Mouse (Mus musculus) lung, postnatal 0 days (tissue): ENCODE results near the gene Tmigd3. TPM values are rescaled to one million over a fixed set of nuclear protein-coding genes. Genes with fewer than 3 reads are reported as not detected.

ENCODE experiments used
- ATAC-seq: fragments of 200-750 bp; cut with Nextera tagmentation; 2 replicates; pipeline ENCODE4 v1.8.0; 2017; ENCODE audit warnings: moderate library complexity
- DNase-seq: peaks from one replicate; pipeline ENCODE4 v3.0.0-alpha.2; 2016; ENCODE audit warnings: low spot score
- H3K27ac ChIP-seq: fragments of 300-500 bp; sonication (generic); 2 replicates; pipeline ENCODE4 v1.5.1; 2014; ENCODE audit warnings: antibody characterized with exemption, mild to moderate bottlenecking, low read length, mixed read lengths
- H3K27me3 ChIP-seq: fragments of 300-500 bp; sonication (generic); replicated peaks from 2 replicates; pipeline ENCODE4 v1.6.1; 2014; ENCODE audit warnings: low read length, mixed read lengths; ENCODE audit not compliant: insufficient read depth
- H3K36me3 ChIP-seq: fragments of 300-500 bp; sonication (generic); 2 replicates; pipeline ENCODE4 v1.6.1; 2014; ENCODE audit warnings: low read length, mixed read lengths; ENCODE audit not compliant: insufficient read depth
- H3K4me1 ChIP-seq: fragments of 300-500 bp; sonication (generic); 2 replicates; pipeline ENCODE4 v1.6.1; 2014; ENCODE audit warnings: antibody characterized with exemption, low read depth, low read length, mixed read lengths; ENCODE audit not compliant: insufficient read depth
- H3K4me2 ChIP-seq: fragments of 300-500 bp; sonication (generic); replicated peaks from 2 replicates; pipeline ENCODE4 v1.6.1; 2014; ENCODE audit warnings: low read depth, mild to moderate bottlenecking, low read length, moderate library complexity, mixed read lengths
- H3K4me3 ChIP-seq: fragments of 300-500 bp; sonication (generic); 2 replicates; pipeline ENCODE4 v1.5.1; 2014; ENCODE audit warnings: low read depth, low read length
- H3K9ac ChIP-seq: fragments of 300-500 bp; sonication (generic); replicated peaks from 2 replicates; pipeline ENCODE4 v1.6.1; 2014; ENCODE audit warnings: low read depth, mild to moderate bottlenecking
- H3K9me3 ChIP-seq: fragments of 300-500 bp; sonication (generic); 2 replicates; pipeline ENCODE4 v1.6.1; 2016; ENCODE audit warnings: low read length, mixed read lengths
- CTCF ChIP-seq: IDR thresholded peaks from 2 replicates; pipeline ENCODE4 v1.5.1; 2016; ENCODE audit warnings: antibody characterized with exemption, mild to moderate bottlenecking
- EP300 ChIP-seq: IDR thresholded peaks from 2 replicates; pipeline ENCODE4 v1.6.1; 2016; ENCODE audit warnings: antibody characterized with exemption, mild to moderate bottlenecking, control low read depth
- WGBS: fragments of 180-500 bp; shearing (Covaris S2); extraction: QIAGEN DNeasy Blood & Tissue Kit; methylation state at CpG from one replicate; pipeline ENCODE4 v1.1.7; 2014; 5-methylcytosine and 5-hydroxymethylcytosine counted together
- polyA plus RNA-seq: library from polyadenylated mRNA; unstranded; fragments of >200 nt; fragmentation: Nextera tagmentation; extraction: Ambion mirVana; gene quantifications from 2 replicates; pipeline ENCODE4 v1.2.1, GENCODE M21; 2015

Tmigd3 gene
- 1.5 and 1.6 TPM in 2 replicates for polyA plus RNA-seq

DNA sequence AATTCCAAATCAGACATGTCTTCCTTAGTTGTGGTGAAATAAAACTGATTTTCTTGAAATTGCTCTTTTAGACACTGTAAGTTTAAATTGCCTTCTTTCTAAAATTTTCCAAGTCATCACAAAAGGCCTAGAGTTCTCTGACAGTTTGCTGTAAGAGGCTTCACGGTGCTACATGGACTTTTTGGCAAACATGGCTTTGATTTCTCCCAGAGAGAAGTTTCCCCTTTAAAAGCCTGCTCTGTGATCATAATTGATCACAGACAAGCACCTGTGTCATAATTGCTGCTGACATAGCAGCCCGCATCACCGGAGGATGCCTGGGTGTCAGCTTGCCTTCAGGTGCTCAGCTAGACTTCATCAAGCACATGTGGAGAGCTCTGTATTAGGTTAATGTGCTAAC, at the start of gene Tmigd3, which contains the start of gene Adora3:
TSS of gene Tmigd3 (plus strand) at position 346 of the 400 bp plus-strand sequence.
TSS of gene Adora3 (plus strand) at position 301 of the 400 bp plus-strand sequence.
- Histone ChIP-seq H3K27me3 (no peaks in the 10 kb centered on the region), H3K9ac (no peak within 1 kb of the TSS), H3K9me3 (no peaks in the 10 kb centered on the region), H3K36me3 (no peaks in the 10 kb centered on the region), H3K4me3 (no peak within 1 kb of the TSS), H3K4me1 (peaks cover 7% of the 10 kb centered on the region; the same call in 1 of the 2 replicates), H3K27ac (no peak within 1 kb of the TSS), H3K4me2 (no peak within 1 kb of the TSS)
- TF ChIP-seq EP300 (no peak), CTCF (no peak)
- 88% methylated on average over 3 of the region's 3 CpGs for WGBS
- ATAC-seq (no peak), DNase-seq (no peak)

- no peaks in the 10 kb centered on the region for H3K36me3 ChIP-seq
- peaks cover 12% of the 10 kb centered on the region; the same call in 1 of the 2 replicates for H3K4me1 ChIP-seq
- ATAC-seq (no peak), DNase-seq (no peak)
- H3K27ac ChIP-seq, result no peak overlapping the region
- no peaks in the 10 kb centered on the region for H3K9me3 ChIP-seq
- H3K9ac ChIP-seq, result no peak overlapping the region
- H3K27me3 ChIP-seq, result no peaks in the 10 kb centered on the region
- H3K4me3 ChIP-seq, result no peak overlapping the region
- H3K4me2 ChIP-seq, result no peak overlapping the region
- TF ChIP-seq EP300 (no peak), CTCF (no peak)
- 80% methylated on average over 3 of the region's 3 CpGs for WGBS
Observed at GRCm38 (mm10) chr3:105821504-105821903, 49.2 kb upstream of the Tmigd3 start.

GRCm38 (mm10) chr3:105823609-105824008, 47.1 kb upstream of the Tmigd3 start:
- Histone ChIP-seq H3K27ac (no peak overlapping the region), H3K27me3 (no peaks in the 10 kb centered on the region), H3K36me3 (no peaks in the 10 kb centered on the region), H3K4me1 (peaks cover 12% of the 10 kb centered on the region; the same call in 1 of the 2 replicates), H3K9ac (no peak overlapping the region), H3K4me2 (no peak overlapping the region), H3K9me3 (no peaks in the 10 kb centered on the region), H3K4me3 (no peak overlapping the region)
- no peak for TF ChIP-seq EP300
- no peak for TF ChIP-seq CTCF
- DNase-seq, result no peak
- ATAC-seq, result no peak

DNA sequence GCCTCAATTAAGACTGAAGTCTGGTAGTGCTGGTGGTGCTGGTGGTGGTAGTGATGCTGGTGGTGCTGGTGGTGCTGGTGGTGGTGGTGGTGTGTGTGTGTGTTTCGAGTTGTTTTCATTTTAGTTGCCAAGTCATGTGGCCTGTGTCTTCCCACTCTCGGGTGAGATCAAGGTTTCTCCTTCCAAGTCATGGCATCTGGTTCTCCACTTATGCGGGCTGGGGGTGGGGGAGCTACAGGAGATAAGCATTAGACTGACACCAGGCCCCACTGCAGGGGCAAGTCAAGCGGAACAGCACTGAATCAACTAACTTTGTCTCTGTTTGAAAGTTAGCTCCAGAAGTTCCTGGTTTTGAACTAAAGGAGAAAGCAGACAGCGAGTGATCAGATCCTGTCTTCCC, 46.6 kb upstream of the Tmigd3 start:
- H3K4me3 ChIP-seq, result no peak overlapping the region
- no peak overlapping the region for H3K27ac ChIP-seq
- TF ChIP-seq CTCF (no peak), EP300 (no peak)
- H3K9ac ChIP-seq, result no peak overlapping the region
- DNase-seq (no peak), ATAC-seq (no peak)
- 45% methylated on average over 5 of the region's 5 CpGs for WGBS
- no peak overlapping the region for H3K4me2 ChIP-seq
- no peaks in the 10 kb centered on the region for H3K36me3 ChIP-seq
- H3K9me3 ChIP-seq, result no peaks in the 10 kb centered on the region
- H3K27me3 ChIP-seq, result no peaks in the 10 kb centered on the region
- H3K4me1 ChIP-seq, result peaks cover 12% of the 10 kb centered on the region; the same call in 1 of the 2 replicates

DNA sequence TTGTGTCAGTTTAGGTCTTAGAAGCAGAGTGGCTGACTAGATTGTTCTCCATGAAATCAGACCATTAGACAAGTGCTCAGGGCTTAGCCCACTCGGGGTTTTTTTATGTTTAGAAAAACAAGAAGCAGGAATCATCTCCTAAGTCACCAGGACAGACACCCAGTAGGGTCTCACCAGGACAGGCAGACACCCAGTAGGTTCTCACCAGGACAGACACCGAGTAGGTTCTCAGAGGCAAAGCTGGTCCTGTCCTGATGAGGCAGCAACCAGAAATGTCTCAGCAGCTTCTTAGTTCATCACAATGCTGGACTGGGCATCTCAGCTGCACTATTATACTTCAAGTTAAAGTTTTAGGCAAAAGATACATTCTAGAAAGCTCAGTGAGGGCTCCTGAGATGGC, 46.0 kb upstream of the Tmigd3 start:
- Histone ChIP-seq H3K9ac (no peak overlapping the region), H3K27ac (no peak overlapping the region), H3K36me3 (no peaks in the 10 kb centered on the region), H3K4me1 (peaks cover 12% of the 10 kb centered on the region; the same call in 1 of the 2 replicates), H3K9me3 (no peaks in the 10 kb centered on the region), H3K4me3 (no peak overlapping the region), H3K27me3 (no peaks in the 10 kb centered on the region), H3K4me2 (no peak overlapping the region)
- WGBS, result 54% methylated on average over 2 of the region's 2 CpGs
- DNase-seq (no peak), ATAC-seq (no peak)
- TF ChIP-seq EP300, result no peak
- TF ChIP-seq CTCF, result no peak

- ATAC-seq, result peak; percentile 93
- Histone ChIP-seq H3K4me2 (no peak overlapping the region), H3K36me3 (no peaks in the 10 kb centered on the region), H3K9me3 (no peaks in the 10 kb centered on the region), H3K27me3 (no peaks in the 10 kb centered on the region), H3K4me3 (no peak overlapping the region), H3K27ac (peak overlapping the region; percentile 59), H3K4me1 (peaks cover 8% of the 10 kb centered on the region; the same call in 1 of the 2 replicates), H3K9ac (no peak overlapping the region)
- WGBS, result 27% methylated on average over 7 of the region's 7 CpGs
- TF ChIP-seq CTCF (no peak), EP300 (peak; percentile 87)
- DNase-seq, result peak; percentile 87
Observed at GRCm38 (mm10) chr3:105825501-105826161, 45.1 kb upstream of the Tmigd3 start.
